Mouse (Mus musculus): ENCODE measurements around the gene Kcnn3.

Gene Kcnn3

DNA sequence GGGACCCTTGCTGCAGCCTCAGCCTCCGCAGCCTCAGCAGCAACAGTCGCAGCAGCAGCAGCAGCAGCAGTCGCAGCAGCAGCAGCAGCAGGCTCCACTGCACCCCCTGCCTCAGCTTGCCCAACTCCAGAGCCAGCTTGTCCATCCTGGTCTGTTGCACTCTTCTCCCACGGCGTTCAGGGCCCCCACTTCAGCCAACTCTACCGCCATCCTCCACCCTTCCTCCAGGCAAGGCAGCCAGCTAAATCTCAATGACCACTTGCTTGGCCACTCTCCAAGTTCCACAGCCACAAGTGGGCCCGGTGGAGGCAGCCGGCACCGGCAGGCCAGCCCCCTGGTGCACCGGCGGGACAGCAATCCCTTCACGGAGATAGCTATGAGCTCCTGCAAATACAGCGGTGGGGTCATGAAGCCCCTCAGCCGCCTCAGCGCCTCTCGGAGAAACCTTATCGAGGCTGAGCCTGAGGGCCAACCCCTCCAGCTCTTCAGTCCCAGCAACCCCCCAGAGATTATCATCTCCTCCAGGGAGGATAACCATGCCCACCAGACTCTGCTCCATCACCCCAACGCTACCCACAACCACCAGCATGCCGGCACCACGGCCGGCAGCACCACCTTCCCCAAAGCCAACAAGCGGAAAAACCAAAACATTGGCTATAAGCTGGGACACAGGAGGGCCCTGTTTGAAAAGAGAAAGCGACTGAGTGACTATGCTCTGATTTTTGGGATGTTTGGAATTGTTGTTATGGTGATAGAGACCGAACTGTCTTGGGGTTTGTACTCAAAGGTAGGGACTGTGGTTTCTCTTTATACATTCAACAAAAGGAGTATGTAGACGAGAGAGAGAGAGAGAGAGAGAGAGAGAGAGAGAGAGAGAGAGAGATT is 896 bp downstream of the Kcnn3 start:
- in situ Hi-C loops (cut with MboI, MseI): no loop called here

DNA sequence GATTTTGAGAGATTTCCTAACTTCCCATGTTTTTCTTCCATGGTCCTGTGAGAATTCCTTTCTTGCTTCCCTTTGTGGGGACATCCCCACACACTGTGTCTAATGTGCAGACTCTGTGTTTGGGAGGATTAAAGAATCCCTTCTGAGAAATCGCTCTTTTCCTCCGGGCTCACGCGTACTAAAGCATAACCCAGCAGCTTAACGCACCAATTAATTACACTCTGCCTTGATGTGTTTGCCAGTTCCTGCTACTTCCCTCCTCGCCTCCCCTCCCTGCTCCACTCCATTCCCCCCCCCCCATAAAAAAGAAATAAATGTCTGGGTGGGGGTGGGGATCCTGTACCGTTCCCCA is 1.5 kb downstream of the Kcnn3 start:
- in situ Hi-C loops (cut with MboI, MseI): no loop called here

DNA sequence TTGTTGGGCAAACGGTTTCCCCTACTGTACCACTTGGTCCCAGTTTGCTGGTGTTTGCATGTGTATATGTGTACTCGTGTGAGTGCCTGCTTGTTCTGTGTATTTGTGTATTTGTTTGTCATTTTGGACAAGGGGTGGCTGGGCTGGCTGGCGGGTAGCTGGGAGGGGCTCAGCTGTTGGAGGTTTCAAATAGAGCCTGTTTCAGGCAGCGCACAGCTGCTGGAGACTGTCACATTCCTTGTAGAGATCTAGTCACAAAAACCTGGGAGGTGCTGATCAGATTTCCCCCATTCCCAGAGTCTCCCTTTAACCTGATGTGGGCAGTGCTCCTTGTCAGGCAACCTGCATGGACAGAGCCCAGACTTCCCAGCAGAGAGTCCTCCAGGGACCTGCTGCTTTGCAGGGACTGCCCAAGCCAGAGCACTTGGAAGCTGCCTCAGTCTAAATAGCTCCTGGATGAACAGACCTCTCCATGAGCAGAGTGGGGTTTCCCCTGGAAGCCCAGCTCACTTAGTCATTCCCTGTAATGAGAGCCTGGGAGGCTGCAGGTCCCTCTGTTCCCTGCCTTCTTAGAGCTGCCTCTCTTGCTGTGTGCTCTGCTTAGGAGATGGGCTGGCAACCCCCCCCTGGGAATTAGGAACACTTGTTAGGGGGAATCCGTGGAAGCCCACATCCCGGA is 2.6 kb downstream of the Kcnn3 start:
- in situ Hi-C loops (cut with MboI, MseI): no loop called here

DNA sequence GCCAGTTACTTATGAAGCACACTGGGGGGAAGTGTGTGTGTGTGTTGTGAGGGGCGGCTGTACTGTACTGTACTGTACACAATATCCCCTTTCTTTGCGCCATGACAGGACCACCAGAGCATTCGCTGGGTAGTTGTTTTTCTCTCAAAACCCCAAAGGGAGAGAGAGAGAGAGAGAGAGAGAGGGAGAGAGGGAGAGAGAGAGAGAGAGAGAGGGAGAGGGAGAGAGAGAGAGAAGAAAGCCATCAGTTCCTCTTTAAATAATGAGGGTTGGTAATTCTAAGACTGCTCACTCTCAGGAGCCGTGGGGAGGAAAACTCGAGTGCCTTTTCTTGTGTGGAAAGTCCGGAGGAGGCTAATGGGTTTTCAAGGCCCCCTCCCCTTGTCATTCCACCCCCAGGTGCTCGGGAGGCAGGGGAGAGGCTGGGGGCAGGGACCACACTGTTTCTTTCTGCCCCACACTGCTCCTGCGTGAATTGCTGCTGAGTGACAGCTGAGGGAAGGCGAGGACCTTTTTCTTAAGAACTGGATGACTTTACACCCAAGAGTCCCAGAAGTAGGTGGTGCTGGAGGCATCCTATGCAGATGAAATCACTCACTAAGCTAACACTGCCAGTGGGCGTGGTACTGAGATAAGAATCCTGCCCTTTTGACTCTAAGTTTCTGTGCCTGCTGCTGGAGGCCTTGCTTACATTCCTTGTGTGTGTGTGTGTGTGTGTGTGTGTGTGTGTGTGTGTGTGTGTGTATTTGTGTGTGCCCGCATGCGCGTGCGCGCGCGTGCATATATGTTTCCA is 6.5 kb downstream of the Kcnn3 start:
- in situ Hi-C loops (cut with MboI, MseI): no loop called here

DNA sequence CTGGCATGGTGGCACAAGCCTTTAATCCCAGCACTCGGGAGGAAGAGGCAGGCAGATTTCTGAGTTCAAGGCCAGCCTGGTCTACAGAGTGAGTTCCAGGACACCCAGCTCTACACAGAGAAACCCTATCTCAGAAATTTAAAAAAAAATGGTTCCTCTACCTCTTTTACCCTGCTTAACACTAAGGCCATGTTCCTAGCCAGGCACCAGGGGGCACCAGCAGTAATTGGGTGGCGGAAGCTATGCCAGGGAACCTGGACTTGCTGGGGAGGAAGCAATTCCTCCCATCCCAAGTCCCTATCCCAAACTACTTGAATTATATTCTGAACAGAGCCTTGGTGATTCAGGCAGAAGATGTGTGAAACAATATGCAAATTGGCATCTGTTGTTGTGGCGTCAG is 9.8 kb downstream of the Kcnn3 start:
- in situ Hi-C loops (cut with MboI, MseI): no loop called here

DNA sequence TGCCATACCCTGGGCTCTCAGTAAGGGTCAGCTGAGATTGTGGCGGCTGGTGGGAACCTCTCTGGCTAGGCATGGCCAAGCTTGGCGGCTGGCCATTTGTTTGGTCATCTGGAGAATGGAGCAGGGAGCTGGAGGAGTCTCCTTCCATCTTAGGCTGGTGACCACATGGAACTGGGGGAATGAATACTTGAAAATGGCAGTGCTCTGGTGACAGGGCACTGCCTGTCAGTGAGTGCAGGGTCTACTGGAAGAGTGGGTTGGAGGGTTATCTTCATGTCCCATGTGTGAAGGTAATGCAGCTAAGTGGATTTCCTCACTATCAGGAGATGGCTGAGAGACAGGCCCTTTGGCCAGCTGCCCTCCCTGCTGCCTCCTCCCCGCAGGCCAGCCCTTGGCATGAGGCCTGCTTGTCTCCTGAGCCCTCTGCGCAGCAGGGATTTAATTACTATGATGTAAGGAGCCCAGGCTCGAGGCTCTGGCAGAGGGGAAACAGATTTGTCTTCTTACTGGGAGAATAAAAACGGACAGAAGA is 14.7 kb downstream of the Kcnn3 start:
- in situ Hi-C loops (cut with MboI, MseI): no loop called here

DNA sequence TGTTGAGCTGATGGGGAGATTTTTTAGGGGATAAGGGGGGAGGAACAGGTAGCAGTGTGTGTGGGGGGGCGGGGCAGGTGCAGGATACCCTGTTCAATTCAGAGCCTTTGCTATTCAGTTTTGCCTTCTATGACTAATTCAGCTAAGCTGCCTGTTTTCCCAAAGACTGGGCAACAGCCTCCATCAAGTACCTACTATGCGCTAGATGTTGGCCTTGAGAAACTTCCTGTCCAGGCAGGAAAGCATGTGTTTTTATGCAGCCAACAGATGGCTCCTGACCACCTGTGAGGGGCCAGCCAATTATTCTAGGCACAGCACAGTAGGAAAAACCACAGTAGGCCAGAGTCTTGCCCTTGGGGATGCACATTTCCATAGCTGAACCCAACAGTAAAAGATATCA is 15.2 kb downstream of the Kcnn3 start:
- in situ Hi-C loops (cut with MboI, MseI): no loop called here

DNA sequence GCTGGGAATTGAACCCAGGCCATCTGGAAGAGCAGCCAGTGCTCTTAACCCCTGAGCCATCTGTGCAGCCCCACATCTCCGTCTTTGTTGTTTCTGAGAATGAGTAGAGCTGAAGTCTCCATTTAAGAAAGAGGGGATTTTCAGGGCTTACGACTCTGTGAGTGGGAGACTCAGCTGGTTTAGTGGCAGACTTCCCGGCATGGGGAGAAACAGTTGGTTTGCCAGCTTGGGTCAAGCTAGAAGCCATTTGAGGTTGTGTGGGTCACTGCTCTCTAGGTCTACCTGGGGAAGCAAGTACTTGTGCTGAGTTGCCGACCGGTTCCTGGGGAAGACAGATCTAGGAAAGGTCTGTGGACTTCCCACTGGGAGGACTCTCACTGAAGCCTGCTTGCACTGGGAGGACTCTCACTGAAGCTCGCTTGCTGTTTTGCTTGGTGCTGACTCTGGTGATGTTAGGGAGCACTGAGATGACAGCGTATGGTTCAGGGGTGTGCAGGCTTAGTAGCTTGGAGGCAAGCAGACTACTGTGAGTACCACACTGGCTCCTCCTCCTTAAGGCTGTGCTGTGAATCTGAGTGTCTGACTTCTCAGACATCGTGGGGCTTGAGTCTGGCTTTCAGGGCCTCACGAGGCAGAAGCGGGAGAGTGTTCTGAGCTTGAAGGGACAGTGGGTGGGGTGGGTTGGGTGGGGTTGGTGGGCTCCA is 19.2 kb downstream of the Kcnn3 start:
- in situ Hi-C loops (cut with MboI, MseI): no loop called here

DNA sequence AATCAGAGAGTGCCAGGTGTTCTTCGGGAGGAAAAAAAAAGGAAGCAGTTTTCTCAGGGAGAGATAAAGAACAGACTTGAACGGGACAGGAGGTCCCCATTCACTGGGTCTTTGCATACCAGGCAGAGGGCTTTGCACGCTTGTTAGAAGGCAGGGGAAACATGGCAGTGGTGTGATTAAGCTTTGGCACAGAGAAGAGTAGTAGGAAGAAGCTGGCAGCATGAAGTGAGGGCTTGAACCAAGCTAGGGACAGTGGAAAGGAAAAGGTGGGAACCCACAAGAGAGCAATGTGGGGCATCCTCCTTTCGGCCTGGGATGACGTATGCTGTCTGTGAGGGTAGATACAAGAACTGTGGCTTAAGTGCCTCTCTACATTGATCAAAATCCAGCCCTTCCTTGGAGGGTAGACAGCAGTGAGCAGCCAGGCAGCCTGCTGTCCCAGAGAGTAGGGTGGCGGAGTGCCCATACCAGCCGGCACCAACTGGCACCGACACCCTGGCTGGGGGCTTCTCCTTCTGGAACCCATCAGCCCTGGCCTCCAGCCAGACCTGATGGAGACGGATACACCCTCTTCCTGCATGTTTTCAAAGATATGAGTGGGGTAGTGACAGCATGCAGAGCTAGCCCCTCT is 19.9 kb downstream of the Kcnn3 start:
- in situ Hi-C loops (cut with MboI, MseI): no loop called here

DNA sequence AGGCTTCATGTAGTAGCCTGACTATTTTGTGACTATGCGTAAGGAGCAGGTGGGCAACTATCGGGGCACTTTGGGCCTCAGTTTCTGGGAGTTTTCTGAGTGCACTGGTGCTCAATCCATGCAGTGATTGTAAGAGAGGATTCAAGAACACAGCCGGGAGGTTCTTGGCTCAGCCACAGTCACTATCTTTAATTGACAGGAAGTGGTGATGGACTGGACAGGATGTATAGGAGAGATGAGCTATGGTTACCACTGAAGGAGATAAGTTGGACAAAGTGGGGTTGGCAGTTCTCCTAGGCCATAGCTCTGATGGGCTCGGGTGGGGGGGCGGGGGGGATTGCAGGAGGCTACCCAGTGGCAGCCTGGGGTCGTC is 20.4 kb downstream of the Kcnn3 start:
- in situ Hi-C loops (cut with MboI, MseI): no loop called here

DNA sequence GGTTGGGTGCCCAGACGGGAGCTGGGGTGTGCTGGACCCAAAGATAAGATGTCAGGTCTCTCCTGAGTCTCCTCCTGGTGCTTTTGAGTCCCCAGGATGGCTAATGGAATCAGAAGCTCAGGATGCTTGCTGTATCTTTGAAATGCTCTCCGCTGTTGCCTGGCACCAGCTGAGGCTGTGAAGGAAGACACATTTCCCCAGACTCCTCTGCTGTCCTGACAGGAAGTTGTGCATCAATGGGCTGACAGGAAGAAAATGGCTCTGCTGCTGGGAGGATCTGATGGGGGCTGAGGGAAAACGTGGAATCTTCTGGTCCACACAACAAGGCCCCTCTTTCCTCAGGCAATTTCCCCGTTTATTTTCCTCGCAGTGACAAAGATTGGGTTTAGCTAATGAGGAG is 27.0 kb downstream of the Kcnn3 start:
- in situ Hi-C loops (cut with MboI, MseI): no loop called here

DNA sequence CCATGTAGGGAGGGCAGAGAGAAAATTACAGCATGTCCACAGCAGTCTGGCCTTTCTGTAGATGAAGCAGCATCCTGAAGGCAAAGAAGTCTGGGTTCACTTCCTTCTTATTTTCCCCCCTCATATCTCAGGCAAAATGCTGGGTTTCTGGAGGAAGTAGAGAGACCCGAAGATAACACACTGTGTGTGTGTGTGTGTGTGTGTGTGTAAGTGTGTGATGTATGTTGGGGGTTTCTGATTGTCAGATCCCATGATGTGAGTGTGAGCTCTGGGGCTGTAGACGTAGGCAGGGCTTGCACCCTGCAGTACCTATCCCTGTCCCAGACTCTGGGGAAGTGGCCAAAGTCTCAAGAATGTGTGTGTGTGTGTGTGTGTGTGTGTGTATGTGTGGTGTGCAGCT is 28.8 kb downstream of the Kcnn3 start:
- in situ Hi-C loops (cut with MboI, MseI): no loop called here

DNA sequence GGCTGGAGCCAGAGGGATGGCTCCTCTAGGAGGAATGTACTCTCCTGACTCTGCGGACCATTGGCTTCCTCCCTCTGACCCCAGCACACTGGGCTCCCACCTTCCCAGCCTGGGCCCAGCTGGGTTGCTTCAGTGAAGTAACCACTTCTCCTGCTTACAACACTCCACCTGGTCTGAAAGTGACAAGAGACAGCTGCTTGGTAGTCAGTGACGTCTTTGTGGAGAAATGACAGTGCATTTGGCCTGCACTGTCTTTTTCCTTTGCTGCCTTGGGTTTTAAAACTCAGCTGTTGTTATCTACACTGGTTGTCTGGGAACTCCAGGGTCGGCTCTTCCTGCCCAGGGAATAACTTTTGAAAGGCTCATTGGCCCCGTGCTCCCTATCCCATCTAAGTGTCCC is 29.5 kb downstream of the Kcnn3 start:
- in situ Hi-C loops (cut with MboI, MseI): no loop called here

DNA sequence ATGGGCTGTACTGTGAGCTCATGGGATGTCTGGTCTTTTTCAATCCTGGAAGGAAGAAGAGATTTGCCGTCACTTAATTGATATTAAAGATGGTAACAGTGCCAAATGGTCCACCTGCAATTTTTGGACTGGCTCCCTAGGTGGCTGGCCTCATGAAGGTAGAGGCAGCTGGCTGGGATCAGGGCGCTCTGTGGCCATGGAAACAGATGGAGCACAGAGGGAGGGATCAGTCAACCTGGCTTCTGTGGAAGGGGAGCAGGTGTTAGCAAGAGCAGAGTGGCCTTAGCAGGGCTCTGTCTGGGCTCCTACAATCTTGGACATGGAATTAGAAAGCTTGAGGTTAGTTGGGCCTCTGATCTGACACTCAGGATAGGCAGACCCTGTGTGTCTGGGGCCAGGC is 31.9 kb downstream of the Kcnn3 start:
- in situ Hi-C loops (cut with MboI, MseI): no loop called here

DNA sequence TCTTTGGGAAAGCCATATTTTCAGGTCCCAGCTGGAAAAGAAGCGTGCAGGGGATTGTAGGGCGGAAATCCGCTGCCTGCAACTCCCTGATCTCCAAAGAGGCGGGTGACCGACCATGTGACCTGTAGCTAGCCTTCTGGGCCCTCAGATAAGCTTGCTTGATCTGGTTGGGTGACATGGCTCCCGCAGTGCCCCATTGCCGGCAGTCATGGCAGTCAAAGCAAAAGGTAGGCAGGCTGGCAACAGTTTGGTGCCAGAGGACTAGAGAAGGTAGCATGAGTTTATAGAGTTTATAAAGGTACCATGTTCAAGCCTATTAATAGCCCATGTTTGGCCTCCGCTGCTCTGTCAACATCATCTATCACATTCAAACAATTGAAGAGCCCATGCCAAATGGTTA is 33.5 kb downstream of the Kcnn3 start:
- in situ Hi-C loops (cut with MboI, MseI): no loop called here

DNA sequence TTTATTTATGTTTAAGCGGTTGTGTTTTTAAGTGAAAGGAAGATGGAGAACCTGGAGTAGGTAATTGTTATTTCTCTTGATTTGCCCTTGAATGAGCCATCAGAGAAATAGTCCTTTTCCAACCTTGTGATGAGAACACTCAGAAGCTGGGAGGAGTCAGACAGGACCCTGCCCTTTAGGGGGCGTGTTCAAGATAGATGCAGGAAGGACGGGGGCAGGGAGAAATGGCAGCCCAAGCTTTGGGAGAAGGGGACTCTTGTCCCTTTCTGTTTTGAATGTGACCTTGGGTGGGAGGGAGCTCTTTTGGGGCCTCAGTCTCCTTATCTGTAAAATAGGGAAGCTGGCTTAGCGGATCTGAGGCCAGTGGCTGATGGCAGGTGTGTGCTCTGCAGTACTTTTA is 34.0 kb downstream of the Kcnn3 start:
- in situ Hi-C loops (cut with MboI, MseI): no loop called here

DNA sequence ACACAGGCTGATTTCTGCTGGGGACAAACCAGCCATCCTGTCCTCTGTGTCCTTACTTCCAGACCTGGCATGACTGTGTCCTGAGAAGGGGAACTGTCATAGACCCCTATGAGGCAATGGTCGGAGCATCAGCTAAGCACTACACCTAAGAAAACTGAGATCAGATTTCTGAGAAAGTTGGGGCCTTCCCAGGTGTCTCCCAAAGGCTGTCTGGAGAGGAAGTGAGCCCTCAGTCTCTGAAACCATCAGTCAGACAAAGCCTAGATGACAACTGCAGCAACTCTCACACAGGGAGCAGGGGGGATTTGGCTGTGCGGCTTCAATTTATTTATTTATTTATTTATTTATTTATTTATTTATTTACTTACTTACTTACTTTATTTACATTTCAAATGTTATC is 34.6 kb downstream of the Kcnn3 start:
- in situ Hi-C loops (cut with MboI, MseI): no loop called here

DNA sequence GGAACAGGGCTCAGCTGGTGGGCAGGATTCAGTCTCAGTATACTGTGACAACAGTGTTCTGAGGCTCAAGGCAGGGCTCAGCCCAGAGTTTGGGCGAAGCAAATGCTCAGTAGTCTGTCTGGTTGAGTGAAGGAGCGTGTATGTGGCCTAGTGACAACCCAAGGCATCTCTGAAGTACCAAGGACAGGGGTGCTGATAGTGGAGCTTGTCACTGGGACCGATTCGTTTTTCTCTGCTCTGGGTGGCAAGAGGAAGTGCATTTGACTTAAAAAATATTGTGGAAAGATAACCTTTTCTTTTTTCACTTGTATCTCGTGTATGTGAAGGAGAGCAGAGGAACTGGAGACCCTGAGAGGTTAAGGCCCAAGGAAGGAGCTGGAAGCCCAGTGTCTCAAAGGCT is 37.8 kb downstream of the Kcnn3 start:
- in situ Hi-C loops (cut with MboI, MseI): no loop called here

DNA sequence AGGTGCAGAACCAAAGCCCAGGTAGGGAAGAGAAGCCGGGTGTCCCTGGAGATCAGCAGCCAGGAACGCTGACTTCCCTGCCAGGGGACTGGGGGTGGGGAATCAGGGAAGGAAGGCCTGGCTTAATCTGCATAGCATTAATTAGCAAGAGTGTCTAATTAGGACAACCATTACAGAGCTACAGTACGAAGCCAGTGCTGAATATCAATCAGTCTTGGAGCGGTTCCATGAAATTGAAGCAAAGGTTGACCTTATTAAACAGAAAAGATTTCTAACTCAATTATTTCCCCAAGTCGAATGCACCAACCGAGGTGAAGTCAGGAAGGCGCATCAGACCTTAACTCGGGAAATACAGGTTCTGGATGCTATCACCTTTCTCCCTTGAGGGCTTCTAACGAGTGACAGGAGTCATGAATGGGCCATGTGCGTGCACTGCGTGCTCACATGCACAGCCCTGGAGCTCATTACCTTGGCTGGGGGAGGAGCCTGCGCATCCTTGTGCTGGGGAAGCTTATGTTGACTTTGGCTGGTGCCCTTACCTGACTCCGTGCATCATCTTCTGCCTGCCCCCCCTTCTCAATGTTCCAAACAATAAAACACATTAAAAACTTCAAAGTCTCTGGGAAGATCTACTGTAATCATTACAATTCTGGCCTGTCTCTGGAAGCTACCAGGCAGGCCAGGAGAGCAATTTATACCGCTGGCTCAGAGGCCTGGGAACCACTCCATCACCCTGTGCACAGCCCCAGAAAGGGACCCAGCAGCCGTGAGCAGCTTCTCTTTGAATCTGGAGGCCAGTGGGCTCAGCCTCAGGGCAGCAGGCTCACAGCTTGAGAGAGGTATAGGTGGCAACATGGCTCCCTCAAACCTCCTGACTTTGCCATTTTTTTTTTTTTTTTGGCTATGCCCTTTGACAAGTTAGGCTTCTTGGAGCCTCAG is 39.3 kb downstream of the Kcnn3 start:
- in situ Hi-C loops (cut with MboI, MseI): no loop called here

DNA sequence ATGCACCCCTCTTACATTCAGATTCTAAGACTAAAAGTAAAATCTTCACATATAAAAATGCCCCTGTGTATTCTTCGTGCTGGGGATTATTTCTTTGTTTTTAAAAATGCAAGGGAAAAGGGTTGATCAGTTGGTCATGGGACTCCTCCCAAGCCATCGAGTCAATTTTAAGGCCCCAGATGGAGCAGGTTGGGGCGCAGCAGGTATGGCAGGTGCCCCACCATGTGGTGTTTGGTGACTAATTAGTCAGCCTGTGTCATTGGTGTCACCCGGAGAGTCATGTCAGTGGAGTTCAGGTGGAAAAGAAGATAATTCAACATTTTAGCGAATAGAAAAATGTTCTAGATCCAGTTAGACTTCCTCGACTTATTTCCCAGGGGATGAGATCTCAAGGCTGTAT is 41.4 kb downstream of the Kcnn3 start:
- in situ Hi-C loops (cut with MboI, MseI): no loop called here
